Mouse (Mus musculus): ENCODE results near the gene 2010300C02Rik. TPM values are rescaled to one million over a fixed set of nuclear protein-coding genes. Genes with fewer than 3 reads are reported as not detected.
"Not testable (repeated sequence)": the region's sequence is repeated elsewhere in the genome, so short reads cannot be mapped to it uniquely, and the experiment has no call there.

Gene 2010300C02Rik
- polyA plus RNA-seq, 1 experiment from 2014 or later: 1.9 TPM

GRCm38 (mm10) chr1:37600640-37601175 lies 119.2 kb downstream of the 2010300C02Rik start:
- Histone ChIP-seq H3K9ac (replicated peaks; ENCODE audit: low read length) (no peak overlapping the region), H3K9me3 (ENCODE audit: control insufficient read depth, low read length) (no peaks in the 10 kb centered on the region), H3K4me1 (ENCODE audit: control insufficient read depth, insufficient read depth, low read length) (no peaks in the 10 kb centered on the region), H3K27ac (replicated peaks; ENCODE audit: low read depth, low read length) (no peak overlapping the region), H3K27me3 (ENCODE audit: control insufficient read depth, insufficient read depth, low read length) (no peaks in the 10 kb centered on the region), H3K4me2 (ENCODE audit: low read length) (no peak overlapping the region), H3K4me3 (replicated peaks; ENCODE audit: low read depth, low read length) (no peak overlapping the region), H3K36me3 (ENCODE audit: control insufficient read depth, insufficient read depth, low read length) (no peaks in the 10 kb centered on the region)
- DNase-seq (no peak), ATAC-seq (ENCODE audit: low FRiP score, low TSS enrichment) (no peak)
- 81% methylated on average over 9 of the region's 9 CpGs for whole genome bisulfite sequencing

DNA sequence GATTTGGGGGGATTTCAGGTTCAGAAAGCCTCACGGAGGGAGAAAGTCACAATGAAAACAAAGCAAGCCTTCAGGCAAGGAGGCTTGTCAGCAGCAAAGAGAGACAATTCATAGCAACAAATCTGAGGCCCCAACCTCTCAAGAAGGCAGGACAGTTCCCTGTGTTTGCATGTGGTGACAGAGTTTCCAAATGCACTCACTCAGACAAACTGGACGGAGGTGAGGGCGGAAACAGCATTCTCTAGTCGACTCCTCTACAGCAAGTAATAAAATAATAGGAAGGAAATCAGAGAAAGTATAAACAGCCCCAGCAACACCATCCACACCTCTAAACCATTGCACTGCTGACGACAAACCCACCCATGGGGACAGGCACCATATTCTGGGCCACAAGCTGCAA lies 120.9 kb downstream of the 2010300C02Rik start:
- Histone ChIP-seq H3K9ac (replicated peaks; ENCODE audit: low read length) (no peak overlapping the region), H3K27me3 (ENCODE audit: control insufficient read depth, insufficient read depth, low read length) (no peaks in the 10 kb centered on the region), H3K27ac (replicated peaks; ENCODE audit: low read depth, low read length) (no peak overlapping the region), H3K4me2 (ENCODE audit: low read length) (no peak overlapping the region), H3K9me3 (ENCODE audit: control insufficient read depth, low read length) (no peaks in the 10 kb centered on the region), H3K4me3 (replicated peaks; ENCODE audit: low read depth, low read length) (no peak overlapping the region), H3K36me3 (ENCODE audit: control insufficient read depth, insufficient read depth, low read length) (no peaks in the 10 kb centered on the region), H3K4me1 (ENCODE audit: control insufficient read depth, insufficient read depth, low read length) (no peaks in the 10 kb centered on the region)
- DNase-seq: no peak
- no peak for ATAC-seq (ENCODE audit: low FRiP score, low TSS enrichment)
- WGBS: 78% methylated on average over 5 of the region's 5 CpGs

DNA sequence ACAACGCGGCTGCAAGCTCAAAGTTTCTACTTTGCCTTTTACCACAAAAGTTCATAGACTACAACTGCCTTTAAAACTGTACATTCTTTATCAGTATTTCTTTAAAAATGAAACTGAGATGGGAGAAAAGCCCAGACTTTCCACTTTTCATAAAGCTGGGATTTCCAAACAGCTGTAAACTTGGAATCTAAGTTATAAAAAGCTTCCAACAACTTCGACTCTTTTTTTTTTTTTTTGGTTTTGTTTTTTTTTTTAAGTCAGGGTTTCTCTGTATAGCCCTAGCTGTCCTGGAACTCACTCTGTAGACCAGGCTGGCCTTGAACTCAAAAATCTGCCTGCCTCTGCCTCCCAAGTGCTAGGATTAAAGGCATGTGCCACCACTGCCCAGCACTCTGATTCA lies 125.1 kb downstream of the 2010300C02Rik start:
- not testable (repeated sequence) for H3K27ac ChIP-seq (replicated peaks; ENCODE audit: low read depth, low read length); H3K9me3 ChIP-seq (ENCODE audit: control insufficient read depth, low read length); H3K27me3 ChIP-seq (ENCODE audit: control insufficient read depth, insufficient read depth, low read length); H3K4me3 ChIP-seq (replicated peaks; ENCODE audit: low read depth, low read length); H3K9ac ChIP-seq (replicated peaks; ENCODE audit: low read length); H3K4me2 ChIP-seq (ENCODE audit: low read length); H3K36me3 ChIP-seq (ENCODE audit: control insufficient read depth, insufficient read depth, low read length); H3K4me1 ChIP-seq (ENCODE audit: control insufficient read depth, insufficient read depth, low read length); DNase-seq; ATAC-seq (ENCODE audit: low FRiP score, low TSS enrichment)
- WGBS: 94% methylated on average over 3 of the region's 3 CpGs

DNA sequence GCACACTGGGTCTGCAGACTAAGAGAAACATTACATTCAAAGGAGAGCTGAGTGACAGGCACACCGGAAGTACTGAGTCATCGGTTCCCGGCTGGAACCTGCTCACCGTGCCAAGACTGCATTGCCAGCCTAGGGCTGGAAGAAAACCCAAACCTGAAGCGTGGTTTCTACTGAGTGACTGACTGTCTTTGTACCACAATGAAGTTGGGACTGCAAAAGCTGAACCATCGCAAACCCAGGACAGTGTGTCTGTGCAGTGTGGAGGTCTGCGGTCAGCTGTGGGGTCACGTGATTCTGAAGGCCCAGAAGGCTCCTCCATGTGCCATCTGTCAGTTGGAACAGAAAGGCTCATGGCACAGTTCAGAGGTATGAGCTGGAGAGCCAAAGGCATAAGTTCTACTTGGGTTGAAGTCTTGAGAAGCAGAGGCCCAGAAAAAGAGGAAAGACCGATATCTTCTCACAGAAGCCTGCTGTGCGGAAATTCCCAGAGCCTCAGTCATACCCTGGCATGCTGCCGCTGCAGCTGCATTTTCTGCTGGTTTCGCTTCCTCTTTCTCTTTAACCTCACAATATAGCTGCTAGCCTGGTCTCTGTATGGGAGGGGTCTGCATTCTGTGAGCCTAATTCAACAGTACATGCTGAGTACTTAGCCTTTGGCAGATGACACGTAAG lies 133.9 kb downstream of the 2010300C02Rik start:
- no peak overlapping the region for H3K4me3 ChIP-seq (replicated peaks; ENCODE audit: low read depth, low read length)
- no peak overlapping the region for H3K27ac ChIP-seq (replicated peaks; ENCODE audit: low read depth, low read length)
- H3K36me3 ChIP-seq (ENCODE audit: control insufficient read depth, insufficient read depth, low read length): no peaks in the 10 kb centered on the region
- no peak overlapping the region for H3K9ac ChIP-seq (replicated peaks; ENCODE audit: low read length)
- no peaks in the 10 kb centered on the region for H3K27me3 ChIP-seq (ENCODE audit: control insufficient read depth, insufficient read depth, low read length)
- DNase-seq (no peak), ATAC-seq (ENCODE audit: low FRiP score, low TSS enrichment) (no peak)
- no peaks in the 10 kb centered on the region for H3K9me3 ChIP-seq (ENCODE audit: control insufficient read depth, low read length)
- 90% methylated on average over 13 of the region's 13 CpGs for WGBS
- H3K4me2 ChIP-seq (ENCODE audit: low read length): no peak overlapping the region
- no peaks in the 10 kb centered on the region for H3K4me1 ChIP-seq (ENCODE audit: control insufficient read depth, insufficient read depth, low read length)

- Histone ChIP-seq H3K9ac (replicated peaks; ENCODE audit: low read length) (no peak overlapping the region), H3K27ac (replicated peaks; ENCODE audit: low read depth, low read length) (no peak overlapping the region), H3K4me2 (ENCODE audit: low read length) (no peak overlapping the region), H3K4me3 (replicated peaks; ENCODE audit: low read depth, low read length) (no peak overlapping the region), H3K4me1 (ENCODE audit: control insufficient read depth, insufficient read depth, low read length) (no peaks in the 10 kb centered on the region), H3K9me3 (ENCODE audit: control insufficient read depth, low read length) (no peaks in the 10 kb centered on the region), H3K27me3 (ENCODE audit: control insufficient read depth, insufficient read depth, low read length) (no peaks in the 10 kb centered on the region), H3K36me3 (ENCODE audit: control insufficient read depth, insufficient read depth, low read length) (no peaks in the 10 kb centered on the region)
- DNase-seq (no peak), ATAC-seq (ENCODE audit: low FRiP score, low TSS enrichment) (no peak)
- 85% methylated on average over 9 of the region's 9 CpGs for WGBS
Observed at GRCm38 (mm10) chr1:37583795-37584464, 136.0 kb downstream of the 2010300C02Rik start.

- Histone ChIP-seq H3K4me3 (replicated peaks; ENCODE audit: low read depth, low read length) (no peak overlapping the region), H3K4me2 (ENCODE audit: low read length) (no peak overlapping the region), H3K36me3 (ENCODE audit: control insufficient read depth, insufficient read depth, low read length) (no peaks in the 10 kb centered on the region), H3K9me3 (ENCODE audit: control insufficient read depth, low read length) (no peaks in the 10 kb centered on the region), H3K27me3 (ENCODE audit: control insufficient read depth, insufficient read depth, low read length) (no peaks in the 10 kb centered on the region), H3K27ac (replicated peaks; ENCODE audit: low read depth, low read length) (no peak overlapping the region), H3K9ac (replicated peaks; ENCODE audit: low read length) (no peak overlapping the region), H3K4me1 (ENCODE audit: control insufficient read depth, insufficient read depth, low read length) (no peaks in the 10 kb centered on the region)
- 93% methylated on average over 8 of the region's 8 CpGs for WGBS
- DNase-seq (no peak), ATAC-seq (ENCODE audit: low FRiP score, low TSS enrichment) (no peak)
Observed at GRCm38 (mm10) chr1:37583167-37583566, 136.7 kb downstream of the 2010300C02Rik start.

- Histone ChIP-seq H3K27me3 (ENCODE audit: control insufficient read depth, insufficient read depth, low read length) (no peaks in the 10 kb centered on the region), H3K27ac (replicated peaks; ENCODE audit: low read depth, low read length) (no peak overlapping the region), H3K36me3 (ENCODE audit: control insufficient read depth, insufficient read depth, low read length) (no peaks in the 10 kb centered on the region), H3K9ac (replicated peaks; ENCODE audit: low read length) (no peak overlapping the region), H3K9me3 (ENCODE audit: control insufficient read depth, low read length) (no peaks in the 10 kb centered on the region), H3K4me2 (ENCODE audit: low read length) (no peak overlapping the region), H3K4me1 (ENCODE audit: control insufficient read depth, insufficient read depth, low read length) (no peaks in the 10 kb centered on the region), H3K4me3 (replicated peaks; ENCODE audit: low read depth, low read length) (no peak overlapping the region)
- WGBS: 92% methylated on average over 13 of the region's 13 CpGs
- DNase-seq: no peak
- ATAC-seq (ENCODE audit: low FRiP score, low TSS enrichment): no peak
Observed at GRCm38 (mm10) chr1:37579686-37580085, 140.2 kb downstream of the 2010300C02Rik start.

DNA sequence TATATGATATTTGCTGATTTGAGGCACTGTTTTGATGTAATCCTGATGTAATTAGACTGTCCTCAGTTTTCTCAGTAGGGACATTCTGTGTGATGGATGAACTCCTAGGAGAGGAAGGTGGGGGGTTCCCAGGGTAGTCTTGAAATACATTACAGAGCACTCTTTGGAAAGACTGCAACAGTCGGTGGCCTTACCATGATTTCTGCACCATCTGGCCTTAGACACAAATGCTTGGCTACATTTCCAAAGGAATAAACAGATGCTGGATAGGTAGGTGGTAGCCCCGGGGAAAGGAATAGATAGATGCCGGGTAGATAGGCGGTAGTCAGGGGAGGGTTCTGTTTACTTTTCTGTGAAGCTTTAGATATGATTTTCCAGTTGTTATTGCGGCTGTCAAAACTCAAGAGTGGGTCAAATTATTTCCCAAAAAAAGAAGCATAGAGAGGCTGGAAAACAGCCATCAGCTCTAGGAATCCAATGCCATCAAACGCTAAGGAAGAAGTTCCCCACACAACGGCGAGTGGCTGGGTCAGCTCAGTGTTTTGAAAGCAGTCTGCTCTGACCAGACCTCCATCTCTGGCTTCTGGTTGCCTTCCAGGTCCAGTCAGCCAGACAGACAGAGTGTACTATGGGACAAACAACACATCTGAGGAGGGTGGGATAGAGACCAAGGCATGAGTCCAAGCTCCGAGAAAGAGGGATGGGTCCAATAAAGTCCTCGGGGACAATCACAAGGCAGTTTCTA lies 147.2 kb downstream of the 2010300C02Rik start:
- Histone ChIP-seq H3K9ac (replicated peaks; ENCODE audit: low read length) (no peak overlapping the region), H3K4me1 (ENCODE audit: control insufficient read depth, insufficient read depth, low read length) (no peaks in the 10 kb centered on the region), H3K9me3 (ENCODE audit: control insufficient read depth, low read length) (no peaks in the 10 kb centered on the region), H3K36me3 (ENCODE audit: control insufficient read depth, insufficient read depth, low read length) (no peaks in the 10 kb centered on the region), H3K27me3 (ENCODE audit: control insufficient read depth, insufficient read depth, low read length) (no peaks in the 10 kb centered on the region), H3K4me3 (replicated peaks; ENCODE audit: low read depth, low read length) (no peak overlapping the region), H3K27ac (replicated peaks; ENCODE audit: low read depth, low read length) (no peak overlapping the region), H3K4me2 (ENCODE audit: low read length) (no peak overlapping the region)
- no peak for ATAC-seq (ENCODE audit: low FRiP score, low TSS enrichment)
- no peak for DNase-seq
- 90% methylated on average over 10 of the region's 10 CpGs for WGBS
